Mouse (Mus musculus) spleen, adult 18-20 months (tissue): ENCODE data around the gene Ass1.
"Not testable (repeated sequence)": the region's sequence is repeated elsewhere in the genome, so short reads cannot be mapped to it uniquely, and the experiment has no call there.

ENCODE experiments used
- DNase-seq, 2 experiments: peaks; one replicate each; pipeline ENCODE4 v3.0.0; 2022; ENCODE audit warnings: mixed read lengths in 2 of 2

Ass1 gene

GRCm38 (mm10) chr2:31541581-31541980 is 71.6 kb downstream of the Ass1 start:
- no peak for DNase-seq

GRCm38 (mm10) chr2:31547726-31548125 is 77.7 kb downstream of the Ass1 start:
- no peak for DNase-seq

- DNase-seq: no peak
These were observed 80.5 kb downstream of the Ass1 start for GRCm38 (mm10) chr2:31550503-31550902.

- not testable (repeated sequence) for DNase-seq
These were observed 81.3 kb downstream of the Ass1 start for GRCm38 (mm10) chr2:31551351-31551750.

GRCm38 (mm10) chr2:31551971-31552370 is 82.0 kb downstream of the Ass1 start:
- DNase-seq: no peak

GRCm38 (mm10) chr2:31554619-31555018 is 84.6 kb downstream of the Ass1 start:
- DNase-seq: no peak
